Mouse (Mus musculus) kidney, postnatal 14 days (tissue): ENCODE measurements at regions not wholly inside any gene's neighbourhood (a gene's known extent, or its start where the extent isn't known, plus 50 kb on each side); places are given as distances from the start of the nearest gene placed in this dataset.

Experiments used
- DNase-seq: peaks from one replicate; pipeline ENCODE4 v3.0.0; 2022; ENCODE audit warnings: mixed read lengths

DNA sequence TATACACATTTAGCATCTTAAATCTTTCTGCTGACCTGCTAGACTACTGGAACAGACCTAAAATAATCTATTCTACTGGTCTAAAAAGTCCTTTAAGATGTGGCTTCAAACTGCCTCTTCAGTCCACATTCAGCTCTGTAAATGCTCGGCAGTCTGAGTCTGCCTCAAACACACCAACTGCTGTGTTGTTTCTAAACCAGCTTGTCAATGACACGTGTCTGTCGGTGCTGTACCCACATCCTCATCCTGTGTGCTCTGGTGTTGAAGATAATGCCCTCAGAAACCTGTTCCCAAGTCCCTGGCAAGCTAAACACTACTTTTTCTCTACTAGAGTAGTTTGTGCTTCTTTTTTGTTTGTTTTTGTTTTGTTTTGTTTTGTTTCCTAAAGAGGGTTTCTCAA, 58.9 kb upstream of the Mbnl1 start:
- no peak for DNase-seq

DNA sequence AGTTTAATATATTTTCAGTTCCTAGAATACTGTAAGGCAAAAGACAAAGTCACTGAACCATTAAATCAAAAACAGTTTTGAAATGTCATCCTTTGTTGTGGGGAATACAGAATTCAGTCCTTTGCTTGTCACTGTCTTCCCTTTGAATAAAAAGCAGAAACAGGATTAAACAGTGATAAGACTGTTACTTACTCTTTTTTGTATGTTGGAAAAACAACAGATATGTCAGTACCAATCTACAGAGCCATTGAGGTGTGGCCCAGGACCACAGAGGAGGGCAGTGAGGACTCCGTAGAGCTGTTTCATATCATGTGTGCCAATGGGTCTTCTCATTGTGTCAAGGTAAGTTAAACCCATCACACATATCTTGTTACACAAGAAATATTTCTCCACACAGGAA, 55.6 kb upstream of the Mbnl1 start:
- DNase-seq, result no peak

- no peak for DNase-seq
Measured at GRCm38 (mm10) chr3:60418652-60419051, 54.0 kb upstream of the Mbnl1 start.

DNA sequence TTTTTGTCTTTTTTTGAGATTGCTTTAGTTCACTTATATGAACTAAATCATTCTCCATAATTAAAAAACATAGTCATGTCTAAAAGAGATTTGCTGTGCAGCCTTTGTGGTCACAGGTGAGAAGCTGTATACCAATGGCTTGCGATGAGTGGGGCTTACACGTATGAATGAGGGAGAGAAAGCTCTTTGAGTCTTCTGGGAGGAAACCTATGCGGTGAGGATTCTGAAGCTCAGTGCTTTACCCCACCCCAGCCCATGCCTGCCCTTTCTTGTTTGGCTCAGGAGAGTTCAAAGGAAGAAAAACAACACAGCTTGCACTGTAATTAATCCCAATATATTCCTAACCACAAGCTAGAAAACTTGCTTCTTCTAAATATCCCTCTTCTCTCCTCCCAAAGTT, 53.4 kb upstream of the Mbnl1 start:
- DNase-seq, result no peak
